Mouse (Mus musculus): ENCODE data around the gene Hbq1a.
"Not testable (repeated sequence)": the region's sequence is repeated elsewhere in the genome, so short reads cannot be mapped to it uniquely, and the experiment has no call there.

DNA sequence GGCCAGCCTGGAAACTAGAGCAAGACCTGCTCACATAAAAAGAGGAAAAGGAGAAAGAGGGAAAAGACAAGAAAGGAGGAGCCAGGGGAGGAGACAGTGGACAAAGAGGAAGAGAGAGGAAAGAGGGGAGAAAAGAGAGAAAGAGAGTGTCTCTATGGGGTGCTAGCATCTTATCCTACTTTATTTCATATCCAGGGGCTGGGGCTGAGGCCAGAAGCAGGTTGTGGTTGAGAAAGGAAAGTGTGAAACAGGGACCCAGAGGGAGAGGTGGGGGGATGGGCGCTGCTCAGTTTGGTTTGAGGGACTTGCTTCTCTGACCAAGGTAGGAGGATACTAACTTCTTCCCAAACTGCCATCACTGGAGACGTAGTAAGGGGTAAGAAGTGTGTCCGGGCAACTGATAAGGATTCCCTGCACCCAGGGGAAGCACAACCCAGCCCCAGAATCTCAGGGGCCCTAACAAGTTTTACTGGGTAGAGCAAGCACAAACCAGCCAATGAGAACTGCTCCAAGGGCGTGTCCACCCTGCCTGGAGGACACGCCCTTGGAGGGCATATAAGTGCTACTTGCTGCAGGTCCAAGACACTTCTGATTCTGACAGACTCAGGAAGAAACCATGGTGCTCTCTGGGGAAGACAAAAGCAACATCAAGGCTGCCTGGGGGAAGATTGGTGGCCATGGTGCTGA, 16.6 kb upstream of the Hbq1a start, which contains the start of gene Hba-a1:
- TF ChIP-seq CTCF (conservative IDR thresholded peaks at IDR 0.05 in 1 of 2, IDR thresholded peaks at IDR 0.05 in 1 of 2; ENCODE audit: low read depth in 2 of 2, low read length in 2 of 2); ZKSCAN1 (IDR thresholded peaks at IDR 0.05; ENCODE audit: borderline replicate concordance, low read depth, low read length); ZNF384 (IDR thresholded peaks at IDR 0.05; ENCODE audit: low read depth, low read length); MAZ (IDR thresholded peaks at IDR 0.05; ENCODE audit: low read depth, low read length); GABPA (IDR thresholded peaks at IDR 0.05; ENCODE audit: insufficient replicate concordance, low read depth, low read length); MAFK (IDR thresholded peaks at IDR 0.05; ENCODE audit: insufficient replicate concordance, low read length); EP300 (IDR thresholded peaks at IDR 0.05; ENCODE audit: low read length); ETS1 (conservative IDR thresholded peaks at IDR 0.05; ENCODE audit: low read depth, low read length); TCF12 (IDR thresholded peaks at IDR 0.05; ENCODE audit: low read depth, low read length); E2F4 (IDR thresholded peaks at IDR 0.05; ENCODE audit: insufficient replicate concordance, low read depth, low read length); USF2 (conservative IDR thresholded peaks at IDR 0.05; ENCODE audit: low read depth, low read length); POLR2A (IDR thresholded peaks at IDR 0.05; ENCODE audit: low read depth, low read length); CHD1 (IDR thresholded peaks at IDR 0.05; ENCODE audit: low read depth, low read length): not testable (repeated sequence)

All from CH12.LX (cell line).